Mouse (Mus musculus): Measurements from ENCODE around the gene Zc3h4. TPM values are rescaled to one million over a fixed set of nuclear protein-coding genes. Genes with fewer than 3 reads are reported as not detected.
A peak's percentile ranks its signal among the peaks of the same experiment; 100 is the strongest.

Zc3h4 gene
- total and polyA plus RNA-seq, 3 experiments, result 32.9 to 71.8 (median 59.4) TPM

- no peak for TF ChIP-seq RAD21 (IDR thresholded peaks at IDR 0.05; ENCODE audit: low read depth, low read length)
- TF ChIP-seq MYC (IDR thresholded peaks at IDR 0.05; ENCODE audit: low read depth, low read length), result no peak
- TF ChIP-seq MAFK (IDR thresholded peaks at IDR 0.05; ENCODE audit: borderline replicate concordance, low read depth, low read length), result no peak
- TF ChIP-seq ZKSCAN1 (IDR thresholded peaks at IDR 0.05; ENCODE audit: low read depth, low read length), result no peak
- no peak for TF ChIP-seq TAL1 (IDR thresholded peaks at IDR 0.05; ENCODE audit: low read length)
- no peak for TF ChIP-seq NRF1 (IDR thresholded peaks at IDR 0.05; ENCODE audit: insufficient read depth, low read depth, low read length, poor library complexity, severe bottlenecking)
- no peak for TF ChIP-seq SIN3A (IDR thresholded peaks at IDR 0.05; ENCODE audit: low read length)
- TF ChIP-seq SMC3 (IDR thresholded peaks at IDR 0.05; ENCODE audit: low read depth, low read length), result no peak
- H3K4me3 ChIP-seq (ENCODE audit: control insufficient read depth in 1 of 2, insufficient read depth in 1 of 2, low read depth in 2 of 2, low read length in 2 of 2), result no peak overlapping the region
- no peak overlapping the region for H3K9ac ChIP-seq (ENCODE audit: control insufficient read depth, low read depth, low read length, poor library complexity, severe bottlenecking)
- no peak overlapping the region for H3K27ac ChIP-seq (ENCODE audit: control insufficient read depth, low read depth, low read length)
- H3K36me3 ChIP-seq (ENCODE audit: control insufficient read depth in 1 of 2, insufficient read depth in 2 of 2, low read length in 2 of 2), result peaks cover 30 to 42% of the 10 kb centered on the region in 2 experiments
- DNase-seq (ENCODE audit: low read depth, low spot score), result no peak
- peaks cover 10 to 20% of the 10 kb centered on the region in 2 experiments for H3K4me1 ChIP-seq (ENCODE audit: control insufficient read depth in 1 of 2, insufficient read depth in 2 of 2, low read length in 2 of 2)
- H3K79me2 ChIP-seq (ENCODE audit: control insufficient read depth, insufficient read depth, low read length, poor library complexity), result peaks cover 3% of the 10 kb centered on the region; the same call in 1 of the 2 replicates
- H3K27me3 ChIP-seq (ENCODE audit: control insufficient read depth in 1 of 2, insufficient read depth in 2 of 2, low read length in 2 of 2), result no peaks in the 10 kb centered on the region
- H3K9me3 ChIP-seq (replicated peaks; ENCODE audit: insufficient read depth, low read length), result no peaks in the 10 kb centered on the region
Measured at GRCm38 (mm10) chr7:16364901-16365500, 35.7 kb upstream of the Zc3h4 start.

GRCm38 (mm10) chr7:16366133-16366646 is 34.5 kb upstream of the Zc3h4 start:
- Histone ChIP-seq H3K4me3 (ENCODE audit: control insufficient read depth in 1 of 2, insufficient read depth in 1 of 2, low read depth in 2 of 2, low read length in 2 of 2) (no peak overlapping the region), H3K4me1 (ENCODE audit: control insufficient read depth in 1 of 2, insufficient read depth in 2 of 2, low read length in 2 of 2) (peaks cover 13 to 22% of the 10 kb centered on the region in 2 experiments), H3K27ac (ENCODE audit: control insufficient read depth, low read depth, low read length) (peak overlapping the region; percentile 43), H3K36me3 (ENCODE audit: control insufficient read depth in 1 of 2, insufficient read depth in 2 of 2, low read length in 2 of 2) (peaks cover 27 to 52% of the 10 kb centered on the region in 2 experiments), H3K79me2 (ENCODE audit: control insufficient read depth, insufficient read depth, low read length, poor library complexity) (peaks cover 3% of the 10 kb centered on the region; the same call in 1 of the 2 replicates), H3K9me3 (replicated peaks; ENCODE audit: insufficient read depth, low read length) (no peaks in the 10 kb centered on the region), H3K27me3 (ENCODE audit: control insufficient read depth in 1 of 2, insufficient read depth in 2 of 2, low read length in 2 of 2) (no peaks in the 10 kb centered on the region), H3K9ac (ENCODE audit: control insufficient read depth, low read depth, low read length, poor library complexity, severe bottlenecking) (no peak overlapping the region)
- TF ChIP-seq USF1 (IDR thresholded peaks at IDR 0.05; ENCODE audit: low read depth, low read length), result peak; percentile 48; the same call in 1 of the 2 replicates
- no peak for TF ChIP-seq POLR2A (IDR thresholded peaks at IDR 0.05; ENCODE audit: control insufficient read depth in 1 of 2, insufficient read depth in 1 of 2, low read depth in 1 of 2, low read length in 2 of 2, poor library complexity in 1 of 2)
- TF ChIP-seq JUND (IDR thresholded peaks at IDR 0.05; ENCODE audit: low read depth, low read length), result 0 out of 2 replicates have a peak, but pooled peaks have one; percentile 49
- peak; percentile 59 for TF ChIP-seq GATA1 (IDR thresholded peaks at IDR 0.05; ENCODE audit: low read depth, low read length)
- no peak for TF ChIP-seq MAZ (IDR thresholded peaks at IDR 0.05; ENCODE audit: low read depth, low read length)
- no peak for TF ChIP-seq POLR2AphosphoS2 (IDR thresholded peaks at IDR 0.05; ENCODE audit: low read length)
- TF ChIP-seq RAD21 (IDR thresholded peaks at IDR 0.05; ENCODE audit: low read depth, low read length), result no peak
- TF ChIP-seq ELF1 (IDR thresholded peaks at IDR 0.05; ENCODE audit: low read depth, low read length), result no peak
- no peak for TF ChIP-seq ZMIZ1 (IDR thresholded peaks at IDR 0.05; ENCODE audit: low read depth, low read length)
- no peak for TF ChIP-seq NRF1 (IDR thresholded peaks at IDR 0.05; ENCODE audit: insufficient read depth, low read depth, low read length, poor library complexity, severe bottlenecking)
- TF ChIP-seq USF2 (IDR thresholded peaks at IDR 0.05; ENCODE audit: borderline replicate concordance in 1 of 2, insufficient read depth in 1 of 2, low read depth in 1 of 2, low read length in 2 of 2), result no peak
- no peak for TF ChIP-seq MAFK (IDR thresholded peaks at IDR 0.05; ENCODE audit: borderline replicate concordance, low read depth, low read length)
- no peak for TF ChIP-seq TBP (IDR thresholded peaks at IDR 0.05; ENCODE audit: low read depth, low read length)
- no peak for TF ChIP-seq E2F4 (IDR thresholded peaks at IDR 0.05; ENCODE audit: borderline replicate concordance, low read depth, low read length)
- peak in 1 of 2 experiments; percentile 75; a peak in 2 of 4 replicates for TF ChIP-seq EP300 (IDR thresholded peaks at IDR 0.05; ENCODE audit: low read depth in 1 of 2, low read length in 2 of 2)
- no peak for TF ChIP-seq ZKSCAN1 (IDR thresholded peaks at IDR 0.05; ENCODE audit: low read depth, low read length)
- no peak for TF ChIP-seq RCOR1 (IDR thresholded peaks at IDR 0.05; ENCODE audit: low read depth, low read length)
- TF ChIP-seq TAL1 (IDR thresholded peaks at IDR 0.05; ENCODE audit: low read length), result no peak
- TF ChIP-seq MAX (IDR thresholded peaks at IDR 0.05; ENCODE audit: low read length), result no peak
- DNase-seq (ENCODE audit: low read depth, low spot score), result peak; percentile 88
